Mouse (Mus musculus) kidney, postnatal 0 days (tissue): Measurements from ENCODE around the gene Jph4. TPM values are rescaled to one million over a fixed set of nuclear protein-coding genes. Genes with fewer than 3 reads are reported as not detected.

Experiments used
- ATAC-seq: fragments of 200-750 bp; cut with Nextera tagmentation; replicated peaks from 2 replicates; pipeline ENCODE4 v1.8.0; 2017; ENCODE audit warnings: low read depth, moderate number of reproducible peaks, moderate TSS enrichment, moderate library complexity; ENCODE audit not compliant: low FRiP score
- DNase-seq: peaks from one replicate; pipeline ENCODE4 v3.0.0-alpha.2; 2016; ENCODE audit warnings: low spot score
- H3K27ac ChIP-seq: fragments of 300-500 bp; sonication (generic); 2 replicates; pipeline ENCODE4 v1.5.1; 2014; ENCODE audit warnings: mild to moderate bottlenecking
- H3K27me3 ChIP-seq: fragments of 300-500 bp; sonication (generic); 2 replicates; pipeline ENCODE4 v1.6.1; 2014; ENCODE audit warnings: low read length, mixed read lengths; ENCODE audit not compliant: insufficient read depth
- H3K36me3 ChIP-seq: fragments of 300-500 bp; sonication (generic); 2 replicates; pipeline ENCODE4 v1.6.1; 2014; ENCODE audit warnings: low read length, mixed read lengths; ENCODE audit not compliant: insufficient read depth
- H3K4me1 ChIP-seq: fragments of 300-500 bp; sonication (generic); replicated peaks from 2 replicates; pipeline ENCODE4 v1.6.1; 2014; ENCODE audit warnings: antibody characterized with exemption, low read length, mixed read lengths; ENCODE audit not compliant: insufficient read depth
- H3K4me2 ChIP-seq: fragments of 300-500 bp; sonication (generic); 2 replicates; pipeline ENCODE4 v1.6.1; 2014; ENCODE audit warnings: mild to moderate bottlenecking, low read length, moderate library complexity, mixed read lengths
- H3K4me3 ChIP-seq: fragments of 300-500 bp; sonication (generic); replicated peaks from 2 replicates; pipeline ENCODE4 v1.5.1; 2014; ENCODE audit warnings: low read depth, low read length
- H3K9ac ChIP-seq: fragments of 300-500 bp; sonication (generic); 2 replicates; pipeline ENCODE4 v1.6.1; 2014; ENCODE audit warnings: low read depth, low read length
- H3K9me3 ChIP-seq: fragments of 300-500 bp; sonication (generic); replicated peaks from 2 replicates; pipeline ENCODE4 v1.6.1; 2016; ENCODE audit warnings: low read length, inconsistent platforms, mixed read lengths
- CTCF ChIP-seq: IDR thresholded peaks from 2 replicates; pipeline ENCODE4 v1.5.1; 2016; ENCODE audit warnings: antibody characterized with exemption, low read depth, mild to moderate bottlenecking, moderate library complexity
- WGBS: fragments of 180-500 bp; shearing (Covaris S2); extraction: QIAGEN DNeasy Blood & Tissue Kit; methylation state at CpG from one replicate; pipeline ENCODE4 v1.1.7; 2014; 5-methylcytosine and 5-hydroxymethylcytosine counted together
- polyA plus RNA-seq: library from polyadenylated mRNA; unstranded; fragments of >200 nt; fragmentation: Nextera tagmentation; extraction: Ambion mirVana; gene quantifications from 2 replicates; pipeline ENCODE4 v1.2.1, GENCODE M21; 2015

Jph4 gene
- polyA plus RNA-seq, 1 experiment from 2014 or later = 0.30 TPM

GRCm38 (mm10) chr14:55157322-55158065 lies 40.8 kb upstream of the Jph4 start:
- Histone ChIP-seq H3K27me3 (no peaks in the 10 kb centered on the region), H3K9ac (no peak overlapping the region), H3K4me3 (no peak overlapping the region), H3K36me3 (no peaks in the 10 kb centered on the region), H3K9me3 (no peaks in the 10 kb centered on the region), H3K4me1 (no peaks in the 10 kb centered on the region; the same call in 1 of the 2 replicates), H3K4me2 (0 out of 2 replicates have a peak overlapping the region, but pooled peaks have one; percentile 3), H3K27ac (no peak overlapping the region)
- DNase-seq = peak; percentile 58
- 30% methylated on average over 12 of the region's 12 CpGs for WGBS
- peak; percentile 20; the same call in 1 of the 2 replicates for TF ChIP-seq CTCF
- ATAC-seq = peak; percentile 59

GRCm38 (mm10) chr14:55152951-55153481 lies 36.3 kb upstream of the Jph4 start:
- no peak overlapping the region for H3K27ac ChIP-seq
- H3K27me3 ChIP-seq = no peaks in the 10 kb centered on the region
- ATAC-seq (no peak), DNase-seq (no peak)
- H3K4me3 ChIP-seq = no peak overlapping the region
- TF ChIP-seq CTCF = no peak
- 69% methylated on average over 16 of the region's 16 CpGs for WGBS
- no peaks in the 10 kb centered on the region for H3K4me1 ChIP-seq
- no peaks in the 10 kb centered on the region for H3K36me3 ChIP-seq
- no peak overlapping the region for H3K9ac ChIP-seq
- no peak overlapping the region for H3K4me2 ChIP-seq
- no peaks in the 10 kb centered on the region for H3K9me3 ChIP-seq

GRCm38 (mm10) chr14:55152174-55152573 lies 35.4 kb upstream of the Jph4 start:
- H3K36me3 ChIP-seq = no peaks in the 10 kb centered on the region
- 87% methylated on average over 4 of the region's 4 CpGs for WGBS
- DNase-seq (no peak), ATAC-seq (no peak)
- H3K4me1 ChIP-seq = no peaks in the 10 kb centered on the region
- H3K4me2 ChIP-seq = no peak overlapping the region
- no peak for TF ChIP-seq CTCF
- H3K27me3 ChIP-seq = no peaks in the 10 kb centered on the region
- no peak overlapping the region for H3K9ac ChIP-seq
- no peaks in the 10 kb centered on the region for H3K9me3 ChIP-seq
- no peak overlapping the region for H3K27ac ChIP-seq
- no peak overlapping the region for H3K4me3 ChIP-seq

- WGBS = 69% methylated on average over 5 of the region's 5 CpGs
- no peak for TF ChIP-seq CTCF
- no peak overlapping the region for H3K9ac ChIP-seq
- H3K27ac ChIP-seq = no peak overlapping the region
- ATAC-seq (no peak), DNase-seq (no peak)
- no peaks in the 10 kb centered on the region for H3K36me3 ChIP-seq
- no peaks in the 10 kb centered on the region for H3K27me3 ChIP-seq
- no peak overlapping the region for H3K4me2 ChIP-seq
- no peaks in the 10 kb centered on the region for H3K9me3 ChIP-seq
- H3K4me3 ChIP-seq = no peak overlapping the region
- no peaks in the 10 kb centered on the region for H3K4me1 ChIP-seq
Measured at GRCm38 (mm10) chr14:55150985-55151384, 34.2 kb upstream of the Jph4 start.

- Histone ChIP-seq H3K4me1 (no peaks in the 10 kb centered on the region), H3K27ac (no peak overlapping the region), H3K27me3 (no peaks in the 10 kb centered on the region), H3K4me3 (no peak overlapping the region), H3K9ac (no peak overlapping the region), H3K9me3 (no peaks in the 10 kb centered on the region), H3K4me2 (no peak overlapping the region), H3K36me3 (no peaks in the 10 kb centered on the region)
- ATAC-seq = no peak
- DNase-seq = no peak
- TF ChIP-seq CTCF = no peak
- 73% methylated on average over 5 of the region's 5 CpGs for WGBS
Measured at GRCm38 (mm10) chr14:55149041-55149440, 32.3 kb upstream of the Jph4 start.

- peak; percentile 91 for TF ChIP-seq CTCF
- Histone ChIP-seq H3K4me1 (no peaks in the 10 kb centered on the region), H3K4me2 (no peak overlapping the region), H3K36me3 (no peaks in the 10 kb centered on the region), H3K9me3 (no peaks in the 10 kb centered on the region), H3K27ac (no peak overlapping the region), H3K4me3 (no peak overlapping the region), H3K27me3 (no peaks in the 10 kb centered on the region), H3K9ac (no peak overlapping the region)
- peak; percentile 79 for DNase-seq
- ATAC-seq = no peak
- WGBS = 24% methylated on average over 5 of the region's 5 CpGs
Measured at GRCm38 (mm10) chr14:55148363-55148915, 31.7 kb upstream of the Jph4 start.
